Mouse (Mus musculus) embryonic facial prominence, embryonic 15.5 days (tissue): Measurements from ENCODE around the gene Rangrf. TPM values are rescaled to one million over a fixed set of nuclear protein-coding genes. Genes with fewer than 3 reads are reported as not detected.

ENCODE experiments used
- microRNA-seq: library from miRNA; unstranded; fragments of <30 nt; microRNA quantifications from one replicate; pipeline ENCODE4, GENCODE M21; 2016; ENCODE audit warnings: borderline number of aligned reads
- polyA plus RNA-seq: library from polyadenylated mRNA; unstranded; fragments of >200 nt; fragmentation: Nextera tagmentation; extraction: Ambion mirVana; gene quantifications from 2 replicates; pipeline ENCODE4 v1.2.1, GENCODE M21; 2015

The Rangrf gene
- polyA plus RNA-seq, 1 experiment from 2014 or later, result 52.3 TPM

Small RNA genes within 50 kb of the gene (microRNA-seq; reads per million reads assigned to microRNA genes)
- gene Mir3062, result 1.9 reads per million, percentile 5 among the genes with 10 or more reads in this experiment

Other genes with a start within 250 kb of the Rangrf start
- 110 and 117 TPM in 2 replicates for gene Ndel1, start 103.3 kb downstream of the Rangrf start, polyA plus RNA-seq
- gene Rnf222, start 86.6 kb downstream of the Rangrf start, polyA plus RNA-seq, result 3.4 and 3.5 TPM in 2 replicates
- gene Rpl26, start 73.6 kb downstream of the Rangrf start, polyA plus RNA-seq, result 985 and 994 TPM in 2 replicates
- not detected in 2 replicates for gene Odf4, start 48.1 kb downstream of the Rangrf start, polyA plus RNA-seq
- gene Arhgef15, start 17.7 kb downstream of the Rangrf start, polyA plus RNA-seq, result 8.0 and 9.7 TPM in 2 replicates
- 6.0 and 10.0 TPM in 2 replicates for gene Slc25a35, start 7.1 kb downstream of the Rangrf start, polyA plus RNA-seq
- gene Pfas, start 33.3 kb upstream of the Rangrf start, polyA plus RNA-seq, result 26.1 and 27.5 TPM in 2 replicates
- 43.7 and 53.5 TPM in 2 replicates for gene Ctc1, start 40.7 kb upstream of the Rangrf start, polyA plus RNA-seq
- 122 and 123 TPM in 2 replicates for gene Aurkb, start 70.5 kb upstream of the Rangrf start, polyA plus RNA-seq
- gene Borcs6, start 84.5 kb upstream of the Rangrf start, polyA plus RNA-seq, result 14.9 and 15.7 TPM in 2 replicates
- gene Tmem107, start 95.6 kb upstream of the Rangrf start, polyA plus RNA-seq, result 102 and 137 TPM in 2 replicates
- gene Vamp2, start 113.3 kb upstream of the Rangrf start, polyA plus RNA-seq, result 111 and 149 TPM in 2 replicates
- 29.6 and 34.4 TPM in 2 replicates for gene Per1, start 120.0 kb upstream of the Rangrf start, polyA plus RNA-seq
- 0.55 and 0.64 TPM in 2 replicates for gene Hes7, start 145.2 kb upstream of the Rangrf start, polyA plus RNA-seq
- gene 9130213A22Rik, start 147.4 kb upstream of the Rangrf start, polyA plus RNA-seq, result 0.35 and 0.51 TPM in 2 replicates
- gene Aloxe3, start 150.7 kb upstream of the Rangrf start, polyA plus RNA-seq, result 7.6 and 8.9 TPM in 2 replicates
- 28.7 and 30.5 TPM in 2 replicates for gene Alox12b, start 181.8 kb upstream of the Rangrf start, polyA plus RNA-seq
- 0.27 and 0.88 TPM in 2 replicates for gene Alox8, start 222.7 kb upstream of the Rangrf start, polyA plus RNA-seq